Mouse (Mus musculus) liver, embryonic 14.5 days (tissue): ENCODE measurements around the gene Fancd2os. TPM values are rescaled to one million over a fixed set of nuclear protein-coding genes. Genes with fewer than 3 reads are reported as not detected.

ENCODE experiments used
- ATAC-seq: fragments of 200-750 bp; cut with Nextera tagmentation; 2 replicates; pipeline ENCODE4 v1.8.0; 2017; ENCODE audit warnings: moderate number of reproducible peaks, mild to moderate bottlenecking, moderate library complexity; ENCODE audit not compliant: insufficient read depth
- DNase-seq, 3 experiments: peaks; one replicate each; pipeline ENCODE4 v3.0.0-alpha.2; 2012 to 2013; ENCODE audit warnings: low read depth in 3 of 3, low spot score in 3 of 3
- H3K27ac ChIP-seq: fragments of 300-500 bp; sonication (generic); 2 replicates; pipeline ENCODE4 v1.5.1; 2014; ENCODE audit warnings: moderate library complexity, mild to moderate bottlenecking, control low read depth, inconsistent platforms
- H3K27me3 ChIP-seq: fragments of 300-500 bp; sonication (generic); 2 replicates; pipeline ENCODE4 v1.6.1; 2014; ENCODE audit warnings: mild to moderate bottlenecking, low read length, moderate library complexity; ENCODE audit not compliant: control insufficient read depth, insufficient read depth
- H3K36me3 ChIP-seq: fragments of 300-500 bp; sonication (generic); replicated peaks from 2 replicates; pipeline ENCODE4 v1.6.1; 2014; ENCODE audit warnings: low read depth; ENCODE audit not compliant: control insufficient read depth, insufficient read depth
- H3K4me1 ChIP-seq, 2 experiments: fragments of 200-500 bp in 1 of 2; fragments of 300-500 bp in 1 of 2; sonication (generic) in 1 of 2; replicated peaks; 2 replicates each; pipeline ENCODE4 v1.6.1; 2012 to 2014; ENCODE audit warnings: antibody characterized with exemption in 1 of 2, inconsistent platforms in 1 of 2, low read length in 1 of 2; ENCODE audit not compliant: control insufficient read depth in 2 of 2, insufficient read depth in 2 of 2
- H3K4me2 ChIP-seq: fragments of 300-500 bp; sonication (generic); 2 replicates; pipeline ENCODE4 v1.6.1; 2014; ENCODE audit warnings: low read depth, mild to moderate bottlenecking, control low read depth, moderate library complexity
- H3K4me3 ChIP-seq, 2 experiments: fragments of 200-500 bp in 1 of 2; fragments of 300-500 bp in 1 of 2; sonication (generic) in 1 of 2; 2 replicates each; pipeline ENCODE4 v1.5.1; 2012 to 2014; ENCODE audit warnings: low read depth in 2 of 2, low read length in 2 of 2, mild to moderate bottlenecking in 2 of 2, control low read depth in 1 of 2, inconsistent platforms in 1 of 2, moderate library complexity in 1 of 2; ENCODE audit not compliant: insufficient read depth in 1 of 2
- H3K9ac ChIP-seq: fragments of 300-500 bp; sonication (generic); replicated peaks from 2 replicates; pipeline ENCODE4 v1.6.1; 2014; ENCODE audit warnings: mild to moderate bottlenecking, control low read depth, moderate library complexity
- H3K9me3 ChIP-seq: fragments of 300-500 bp; sonication (generic); 2 replicates; pipeline ENCODE4 v1.6.1; 2016; ENCODE audit warnings: low read length, mixed read lengths; ENCODE audit not compliant: control insufficient read depth
- CTCF ChIP-seq: IDR thresholded peaks from 2 replicates; pipeline ENCODE4 v1.5.1; 2016; ENCODE audit warnings: antibody characterized with exemption, low read depth, control low read depth
- EP300 ChIP-seq: IDR thresholded peaks from 2 replicates; pipeline ENCODE4 v1.6.1; 2016; ENCODE audit warnings: antibody characterized with exemption, low read depth
- WGBS: fragments of 180-500 bp; shearing (Covaris S2); extraction: QIAGEN DNeasy Blood & Tissue Kit; methylation state at CpG from one replicate; pipeline ENCODE4 v1.1.7; 2014; ENCODE audit not compliant: insufficient replicate concordance; 5-methylcytosine and 5-hydroxymethylcytosine counted together
- polyA plus RNA-seq, 2 experiments: library from polyadenylated mRNA; depleted of rRNA in 1 of 2; stranded (reverse) in 1 of 2; unstranded in 1 of 2; fragments of >200 nt; fragmentation: Nextera tagmentation in 1 of 2; extraction: Ambion mirVana in 1 of 2; gene quantifications; 2 replicates each; pipeline versions ENCODE4 v1.2.1 to v1.2.3; 2012 to 2014

The Fancd2os gene
- 0.03 and 0.04 TPM in 2 replicates for polyA plus RNA-seq (2012; rRNA removed)
- polyA plus RNA-seq (2014; fragmentation: Nextera tagmentation; extraction: Ambion mirVana) = 0.14 TPM in 1 of 2 replicates, not detected in the other

GRCm38 (mm10) chr6:113600543-113601139 lies at the start of gene Fancd2os:
Fancd2os (minus strand) TSS chr6:113600715.
- H3K36me3 ChIP-seq = no peaks in the 10 kb centered on the region; the same call in 1 of the 2 replicates
- H3K9ac ChIP-seq = no peak within 1 kb of the TSS
- H3K9me3 ChIP-seq = no peaks in the 10 kb centered on the region
- H3K4me2 ChIP-seq = no peak within 1 kb of the TSS
- TF ChIP-seq EP300 = no peak
- 66% methylated on average over 23 of the region's 23 CpGs for WGBS
- ATAC-seq (no peak), DNase-seq (no peak)
- H3K27ac ChIP-seq = no peak within 1 kb of the TSS
- H3K27me3 ChIP-seq = no peaks in the 10 kb centered on the region
- H3K4me3 ChIP-seq = no peak within 1 kb of the TSS
- H3K4me1 ChIP-seq = peaks cover 3 to 12% of the 10 kb centered on the region in 2 experiments

DNA sequence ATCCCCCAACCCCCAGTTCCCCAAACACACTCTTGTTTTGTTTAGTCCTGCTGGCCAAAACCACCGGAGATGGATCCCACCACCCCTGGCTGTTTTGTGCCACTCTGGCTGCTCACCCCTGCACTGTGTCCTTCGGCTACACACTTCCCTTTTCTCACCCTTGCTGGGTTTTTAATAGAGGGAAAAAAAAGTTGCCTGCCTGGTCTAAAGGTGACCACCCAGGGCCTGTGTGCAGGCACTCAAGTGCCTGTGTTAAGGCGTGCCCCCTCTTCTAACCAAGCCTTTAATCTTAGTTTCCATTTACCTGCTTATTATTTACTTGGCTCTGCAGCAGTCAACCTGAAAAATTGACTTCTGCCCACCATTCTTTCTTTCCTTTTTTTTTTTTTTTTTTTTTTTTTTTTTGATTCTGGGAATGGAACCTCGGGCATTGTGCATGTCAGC lies 49.7 kb upstream of the Fancd2os start:
- Histone ChIP-seq H3K27me3 (no peaks in the 10 kb centered on the region), H3K36me3 (no peaks in the 10 kb centered on the region; the same call in 1 of the 2 replicates), H3K27ac (no peak overlapping the region), H3K4me1 (peaks cover 10 to 18% of the 10 kb centered on the region in 2 experiments), H3K9me3 (no peaks in the 10 kb centered on the region), H3K9ac (no peak overlapping the region), H3K4me2 (no peak overlapping the region), H3K4me3 (no peak overlapping the region)
- 44% methylated on average over 4 of the region's 4 CpGs for WGBS
- TF ChIP-seq EP300 = no peak
- no peak for TF ChIP-seq CTCF
- ATAC-seq (no peak), DNase-seq (no peak)

DNA sequence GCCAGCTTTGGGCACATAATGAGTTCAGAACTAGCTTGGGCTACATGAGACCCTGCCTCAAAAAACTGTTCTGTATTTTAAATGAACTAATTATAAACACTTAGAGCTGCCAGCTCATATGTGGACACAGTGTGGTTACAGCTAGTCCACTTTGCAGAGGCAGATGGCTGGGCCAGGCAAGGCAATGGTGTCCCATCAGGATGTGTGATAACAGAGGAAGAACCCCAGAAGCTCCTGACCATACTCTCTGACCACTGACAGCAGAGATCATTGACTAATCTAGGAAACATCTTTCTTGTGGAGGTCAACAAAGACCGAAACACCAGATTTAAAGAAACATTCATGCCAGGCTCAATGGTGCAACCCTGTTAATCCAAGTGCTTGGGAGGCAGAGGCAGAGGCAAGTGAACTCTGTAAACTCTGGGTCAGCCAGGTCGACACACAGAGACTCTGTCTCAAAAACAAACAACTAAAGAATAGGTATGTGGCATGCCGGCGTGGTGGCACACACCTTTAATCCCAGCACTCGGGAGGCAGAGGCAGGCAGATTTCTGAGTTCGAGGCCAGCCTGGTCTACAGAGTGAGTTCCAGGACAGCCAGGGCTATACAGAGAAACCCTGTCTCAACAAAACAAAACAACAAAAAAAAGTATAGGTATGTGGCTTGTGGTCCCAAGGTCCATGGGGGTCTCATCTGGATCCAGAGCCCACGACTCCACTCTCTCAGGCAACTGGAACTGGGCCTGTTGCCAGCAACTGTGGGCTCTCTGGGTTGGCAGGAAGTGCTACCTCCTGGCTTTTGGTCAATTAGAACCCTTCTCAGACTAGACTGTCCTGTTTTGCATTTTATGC lies 49.1 kb upstream of the Fancd2os start:
- no peak for ATAC-seq
- H3K9me3 ChIP-seq = no peaks in the 10 kb centered on the region
- no peak for DNase-seq
- H3K36me3 ChIP-seq = no peaks in the 10 kb centered on the region; the same call in 1 of the 2 replicates
- TF ChIP-seq CTCF (no peak), EP300 (no peak)
- H3K27me3 ChIP-seq = no peaks in the 10 kb centered on the region
- no peak overlapping the region for H3K4me3 ChIP-seq
- no peak overlapping the region for H3K4me2 ChIP-seq
- no peak overlapping the region for H3K27ac ChIP-seq
- WGBS = 66% methylated on average over 7 of the region's 7 CpGs
- H3K4me1 ChIP-seq = peaks cover 10 to 17% of the 10 kb centered on the region in 2 experiments
- H3K9ac ChIP-seq = no peak overlapping the region

DNA sequence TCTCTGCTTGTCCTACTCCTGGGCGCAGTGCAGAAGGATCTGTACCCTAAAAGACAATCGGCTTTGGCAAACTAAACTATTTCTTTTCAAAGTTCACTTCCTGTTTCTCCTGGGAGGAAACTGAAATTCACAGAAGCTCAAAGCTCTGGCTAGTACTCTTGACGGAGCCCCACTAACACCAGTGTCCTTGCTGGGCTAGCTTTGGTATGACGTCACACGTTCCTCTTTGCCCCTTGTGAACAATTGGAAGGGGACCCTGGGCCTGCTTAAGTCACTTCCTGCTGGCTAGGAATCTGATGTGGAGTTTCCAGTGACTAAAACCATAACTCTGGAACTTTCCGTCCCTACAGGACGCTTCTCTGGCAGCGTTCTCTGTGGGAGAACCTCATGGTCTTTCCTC lies 44.3 kb upstream of the Fancd2os start:
- H3K27me3 ChIP-seq = no peaks in the 10 kb centered on the region
- no peak overlapping the region for H3K9ac ChIP-seq
- H3K4me1 ChIP-seq = peaks cover 6 to 11% of the 10 kb centered on the region in 2 experiments
- no peak overlapping the region for H3K27ac ChIP-seq
- H3K4me3 ChIP-seq = no peak overlapping the region
- H3K4me2 ChIP-seq = no peak overlapping the region
- TF ChIP-seq EP300 = no peak
- no peak for TF ChIP-seq CTCF
- no peak for DNase-seq
- no peak for ATAC-seq
- 53% methylated on average over 8 of the region's 8 CpGs for WGBS
- no peaks in the 10 kb centered on the region for H3K9me3 ChIP-seq
- no peaks in the 10 kb centered on the region; the same call in 1 of the 2 replicates for H3K36me3 ChIP-seq

DNA sequence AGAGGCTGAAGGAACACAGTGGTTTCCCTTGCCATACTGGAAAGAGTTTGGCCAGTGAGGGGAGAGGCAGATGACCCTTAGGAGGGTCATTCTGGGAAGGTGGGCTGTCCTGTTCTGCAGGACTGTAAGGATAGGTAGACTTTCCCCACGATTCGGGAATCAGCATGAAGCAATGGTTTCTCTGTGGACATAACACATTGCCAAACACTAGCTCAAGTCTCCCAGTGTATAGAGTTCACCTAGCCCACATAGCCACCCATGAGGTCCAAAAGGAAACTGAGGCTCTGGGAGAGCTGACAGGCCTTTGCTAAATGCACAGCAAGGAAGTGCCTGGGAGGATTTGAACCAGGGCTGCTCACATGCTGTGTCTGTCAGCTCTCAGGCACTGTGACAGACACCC lies 43.5 kb upstream of the Fancd2os start:
- no peak overlapping the region for H3K27ac ChIP-seq
- 60% methylated on average over 2 of the region's 2 CpGs for WGBS

More for the DNA sequence above, 43.5 kb upstream of the Fancd2os start:
- Histone ChIP-seq H3K27me3 (no peaks in the 10 kb centered on the region), H3K9ac (no peak overlapping the region), H3K4me1 (peaks cover 6 to 13% of the 10 kb centered on the region in 2 experiments), H3K4me3 (no peak overlapping the region), H3K36me3 (no peaks in the 10 kb centered on the region; the same call in 1 of the 2 replicates), H3K4me2 (no peak overlapping the region), H3K9me3 (no peaks in the 10 kb centered on the region)
- DNase-seq = no peak
- no peak for ATAC-seq
- TF ChIP-seq EP300 (no peak), CTCF (no peak)
